Mouse (Mus musculus) midbrain, embryonic 11.5 days (tissue): ENCODE measurements around the gene Ide. TPM values are rescaled to one million over a fixed set of nuclear protein-coding genes. Genes with fewer than 3 reads are reported as not detected.

Source experiments
- ATAC-seq: fragments of 200-750 bp; cut with Nextera tagmentation; 2 replicates; pipeline ENCODE4 v1.8.0; 2017; ENCODE audit warnings: moderate TSS enrichment, moderate library complexity; ENCODE audit not compliant: low FRiP score
- DNase-seq: peaks from one replicate; pipeline ENCODE4 v3.0.0; 2015; ENCODE audit warnings: low spot score; ENCODE audit errors: missing footprints
- H3K27ac ChIP-seq: fragments of 300-500 bp; sonication (generic); 2 replicates; pipeline ENCODE4 v1.5.1; 2014; ENCODE audit warnings: low read depth, low read length
- H3K27me3 ChIP-seq: fragments of 300-500 bp; sonication (generic); 2 replicates; pipeline ENCODE4 v1.6.1; 2014; ENCODE audit warnings: mild to moderate bottlenecking, low read length, moderate library complexity, mixed read lengths; ENCODE audit not compliant: control insufficient read depth, insufficient read depth
- H3K36me3 ChIP-seq: fragments of 300-500 bp; sonication (generic); 2 replicates; pipeline ENCODE4 v1.6.1; 2014; ENCODE audit warnings: mild to moderate bottlenecking, low read length, moderate library complexity, mixed read lengths; ENCODE audit not compliant: control insufficient read depth, insufficient read depth
- H3K4me1 ChIP-seq: fragments of 300-500 bp; sonication (generic); 2 replicates; pipeline ENCODE4 v1.6.1; 2014; ENCODE audit warnings: low read length; ENCODE audit not compliant: control insufficient read depth, insufficient read depth
- H3K4me2 ChIP-seq: fragments of 300-500 bp; sonication (generic); 2 replicates; pipeline ENCODE4 v1.6.1; 2014; ENCODE audit warnings: mild to moderate bottlenecking, moderate library complexity
- H3K4me3 ChIP-seq: fragments of 300-500 bp; sonication (generic); 2 replicates; pipeline ENCODE4 v1.5.1; 2014; ENCODE audit warnings: low read depth, low read length
- H3K9ac ChIP-seq: fragments of 300-500 bp; sonication (generic); 2 replicates; pipeline ENCODE4 v1.6.1; 2014; ENCODE audit warnings: low read length
- H3K9me3 ChIP-seq: fragments of 300-500 bp; sonication (generic); 2 replicates; pipeline ENCODE4 v1.6.1; 2016; ENCODE audit warnings: low read length; ENCODE audit not compliant: control insufficient read depth
- WGBS: fragments of 180-500 bp; shearing (Covaris S2); extraction: QIAGEN DNeasy Blood & Tissue Kit; methylation state at CpG from one replicate; pipeline ENCODE4 v1.1.7; 2014; 5-methylcytosine and 5-hydroxymethylcytosine counted together
- polyA plus RNA-seq: library from polyadenylated mRNA; unstranded; fragments of >200 nt; fragmentation: Nextera tagmentation; extraction: Ambion mirVana; gene quantifications from 2 replicates; pipeline ENCODE4 v1.2.1, GENCODE M21; 2014

The Ide gene
- polyA plus RNA-seq, 1 experiment from 2014 or later, result 59.8 TPM

DNA sequence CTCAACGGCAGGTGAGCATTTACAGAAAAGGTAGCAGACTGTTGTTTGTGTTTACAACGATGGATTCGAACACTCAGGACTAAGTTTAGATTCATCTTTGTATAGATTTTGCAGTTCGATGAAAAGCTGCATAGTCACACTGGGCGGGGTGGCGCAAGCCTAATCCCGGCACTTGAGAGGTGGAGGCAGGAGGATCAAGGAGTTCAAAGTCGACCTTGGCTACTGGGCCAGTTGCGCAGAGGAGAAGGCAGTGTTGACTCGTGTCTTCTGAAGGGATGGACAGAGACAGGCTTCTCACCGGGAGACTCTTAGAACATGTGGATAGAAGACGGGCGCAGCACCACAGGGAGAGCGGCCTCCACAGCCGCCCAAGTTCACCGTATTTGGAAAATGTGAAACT lies 68.5 kb downstream of the Ide start:
- no peak for DNase-seq
- Histone ChIP-seq H3K4me2 (no peak overlapping the region), H3K9me3 (no peaks in the 10 kb centered on the region), H3K4me1 (peaks cover 2% of the 10 kb centered on the region; the same call in 1 of the 2 replicates), H3K27me3 (no peaks in the 10 kb centered on the region), H3K36me3 (no peaks in the 10 kb centered on the region), H3K9ac (no peak overlapping the region), H3K27ac (no peak overlapping the region), H3K4me3 (no peak overlapping the region)
- no peak for ATAC-seq
- WGBS, result 89% methylated on average over 16 of the region's 16 CpGs

DNA sequence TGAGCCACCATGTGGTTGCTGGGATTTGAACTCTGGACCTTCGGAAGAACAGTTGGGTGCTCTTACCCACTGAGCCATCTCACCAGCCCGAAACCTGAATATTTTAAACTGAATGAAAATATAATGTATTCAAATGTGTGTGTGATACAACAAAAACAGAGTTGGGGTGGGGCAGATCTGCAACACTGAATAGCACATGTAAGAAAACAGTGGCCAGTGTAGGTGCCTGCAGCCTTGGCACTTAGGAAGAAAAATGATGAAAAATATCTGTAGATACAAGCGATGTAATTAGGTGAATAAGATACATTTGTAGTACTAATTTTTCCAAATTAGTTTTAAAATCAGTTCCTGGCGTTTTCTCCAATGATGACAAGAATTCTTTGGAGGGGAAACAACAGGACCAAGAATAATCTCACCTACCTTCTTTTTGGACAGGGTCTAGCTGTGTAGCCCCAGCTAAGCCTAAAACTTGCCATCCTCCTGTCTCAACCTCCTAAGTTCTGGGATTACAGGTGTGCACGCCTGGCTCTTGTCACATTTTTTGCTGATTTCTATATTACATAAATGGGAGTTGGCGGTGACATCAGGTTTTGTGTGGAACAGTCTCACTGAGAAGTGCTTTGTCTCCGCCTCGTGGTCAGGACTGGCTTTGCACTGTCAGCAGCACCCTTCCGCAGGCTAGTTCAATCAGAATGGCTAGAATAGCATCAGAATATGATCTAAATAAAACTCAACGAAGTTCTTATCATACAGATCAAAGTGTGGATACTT lies 72.1 kb downstream of the Ide start:
- no peak overlapping the region for H3K4me3 ChIP-seq
- no peak overlapping the region for H3K4me2 ChIP-seq
- H3K4me1 ChIP-seq, result peaks cover 2% of the 10 kb centered on the region; the same call in 1 of the 2 replicates
- H3K9me3 ChIP-seq, result no peaks in the 10 kb centered on the region
- WGBS, result 35% methylated on average over 10 of the region's 10 CpGs
- ATAC-seq, result peak; percentile 73; the same call in 1 of the 2 replicates
- no peaks in the 10 kb centered on the region for H3K36me3 ChIP-seq
- no peak overlapping the region for H3K27ac ChIP-seq
- H3K9ac ChIP-seq, result no peak overlapping the region
- DNase-seq, result peak; percentile 97
- H3K27me3 ChIP-seq, result no peaks in the 10 kb centered on the region

DNA sequence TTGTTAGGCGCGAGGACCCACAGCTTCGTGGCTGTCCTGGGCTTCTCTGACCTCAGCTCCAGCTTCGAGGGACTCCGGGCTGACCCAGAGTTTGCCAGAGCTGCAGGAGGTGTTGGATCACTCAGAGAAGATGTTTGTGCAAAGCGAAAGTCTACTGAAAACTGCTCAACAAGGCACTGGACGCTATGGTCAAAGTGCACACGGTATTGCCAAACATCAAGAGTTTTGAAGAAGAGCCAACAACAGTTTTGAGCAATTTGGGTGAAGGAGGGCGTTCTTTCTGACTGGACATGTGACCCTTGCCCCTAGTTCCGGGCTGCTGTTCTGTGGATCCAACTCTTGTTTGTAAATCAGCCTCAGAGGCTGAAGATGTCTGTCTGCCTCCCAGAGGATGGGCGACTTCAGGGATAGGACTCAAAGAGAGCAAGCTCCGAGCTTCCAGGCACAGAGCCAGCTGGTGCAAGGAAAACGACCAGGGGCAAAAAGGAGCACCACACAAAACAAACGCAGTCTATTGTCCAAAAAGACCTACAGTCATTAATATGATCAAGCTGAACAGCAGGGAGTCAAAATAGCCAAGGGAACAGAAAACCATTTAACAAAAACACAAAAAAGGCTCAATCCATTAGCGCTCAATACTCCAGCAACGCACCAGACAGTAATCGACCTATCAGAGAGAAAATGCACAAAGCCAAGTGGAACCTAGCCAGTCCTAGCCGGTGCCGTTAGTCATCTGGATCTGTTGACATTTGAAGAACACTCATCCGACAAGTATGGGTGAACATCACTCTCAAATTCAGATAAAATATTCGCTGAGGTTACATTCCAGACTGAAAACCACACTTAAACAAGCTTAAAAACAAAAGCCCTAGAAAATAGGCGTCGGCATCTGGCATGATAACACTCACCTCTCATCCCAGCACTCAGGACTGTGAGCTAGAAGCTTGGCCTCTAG lies 73.4 kb downstream of the Ide start:
- no peak for DNase-seq
- Histone ChIP-seq H3K4me3 (no peak overlapping the region), H3K27ac (no peak overlapping the region; the same call in 1 of the 2 replicates), H3K9ac (no peak overlapping the region), H3K27me3 (no peaks in the 10 kb centered on the region), H3K4me2 (no peak overlapping the region), H3K36me3 (no peaks in the 10 kb centered on the region), H3K4me1 (peaks cover 2% of the 10 kb centered on the region; the same call in 1 of the 2 replicates), H3K9me3 (no peaks in the 10 kb centered on the region)
- no peak for ATAC-seq
- WGBS, result 77% methylated on average over 23 of the region's 23 CpGs

DNA sequence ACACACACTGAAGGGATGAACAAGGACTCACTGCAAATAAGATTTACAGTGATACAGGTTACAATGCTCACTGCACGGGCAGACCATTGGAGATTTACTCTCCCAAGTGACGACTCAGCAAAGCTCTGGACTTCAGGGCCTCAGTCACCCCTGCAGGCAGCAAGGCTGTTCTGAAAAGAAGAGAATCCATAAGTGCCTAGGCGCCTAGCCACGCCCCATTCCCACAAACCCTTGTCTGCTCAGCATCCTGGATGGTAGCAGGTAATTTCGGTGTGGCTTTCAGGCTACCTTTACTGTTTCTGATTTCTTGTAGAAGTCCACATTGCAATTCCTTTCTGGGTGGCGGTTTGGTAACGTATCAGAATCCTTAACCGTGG lies 74.1 kb downstream of the Ide start:
- ATAC-seq, result no peak
- Histone ChIP-seq H3K4me3 (no peak overlapping the region), H3K9ac (no peak overlapping the region), H3K27ac (no peak overlapping the region), H3K4me2 (no peak overlapping the region), H3K27me3 (no peaks in the 10 kb centered on the region), H3K4me1 (peaks cover 2% of the 10 kb centered on the region; the same call in 1 of the 2 replicates), H3K36me3 (no peaks in the 10 kb centered on the region), H3K9me3 (no peaks in the 10 kb centered on the region)
- no peak for DNase-seq
- 63% methylated on average over 8 of the region's 8 CpGs for WGBS

DNA sequence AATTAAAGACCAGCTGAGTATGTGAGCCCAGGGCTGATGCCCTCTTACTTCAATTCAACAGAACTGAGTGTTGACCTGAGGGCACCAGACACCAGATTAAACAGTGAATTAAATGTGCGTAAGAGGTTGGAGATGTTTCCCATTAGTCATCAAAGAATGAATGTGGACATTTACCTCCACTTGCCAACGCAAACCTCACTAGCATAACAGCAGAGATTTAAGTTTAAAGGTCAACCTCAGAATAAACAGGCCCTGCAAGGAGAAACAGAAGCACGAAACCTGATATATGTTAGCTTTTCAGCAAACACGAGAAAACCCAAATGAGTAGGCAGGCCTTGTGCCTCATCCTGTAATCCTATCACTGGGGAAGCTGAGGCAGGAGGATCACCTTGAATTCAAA lies 75.3 kb downstream of the Ide start:
- no peak for DNase-seq
- Histone ChIP-seq H3K4me2 (no peak overlapping the region), H3K9me3 (no peaks in the 10 kb centered on the region), H3K9ac (no peak overlapping the region), H3K4me1 (peaks cover 2% of the 10 kb centered on the region; the same call in 1 of the 2 replicates), H3K27ac (no peak overlapping the region), H3K27me3 (no peaks in the 10 kb centered on the region), H3K36me3 (no peaks in the 10 kb centered on the region), H3K4me3 (no peak overlapping the region)
- no peak for ATAC-seq
- WGBS, result 72% methylated on average over 4 of the region's 4 CpGs

DNA sequence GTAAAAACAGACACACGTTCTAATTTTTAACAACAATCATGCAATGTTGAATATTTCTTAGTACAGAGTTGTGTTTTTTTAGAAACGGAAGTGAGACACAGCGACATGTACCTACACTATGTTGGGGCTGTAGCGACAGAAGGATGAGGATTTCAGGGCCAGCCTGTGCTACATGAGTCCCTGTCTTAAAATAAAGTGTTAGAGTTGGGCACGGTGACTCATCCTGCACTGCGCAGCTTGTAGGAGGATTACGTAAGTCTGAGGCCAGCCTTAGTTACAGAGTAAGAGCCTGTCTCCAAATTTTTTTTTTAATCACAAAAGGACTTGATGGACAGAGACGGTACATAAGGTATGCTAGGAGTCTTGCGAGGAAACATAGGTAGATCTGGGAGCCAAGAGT lies 82.3 kb downstream of the Ide start:
- Histone ChIP-seq H3K9me3 (no peaks in the 10 kb centered on the region), H3K27me3 (no peaks in the 10 kb centered on the region), H3K9ac (no peak overlapping the region), H3K4me1 (no peaks in the 10 kb centered on the region), H3K36me3 (no peaks in the 10 kb centered on the region), H3K4me3 (no peak overlapping the region), H3K4me2 (no peak overlapping the region), H3K27ac (no peak overlapping the region)
- ATAC-seq (no peak), DNase-seq (no peak)
- 92% methylated on average over 9 of the region's 9 CpGs for WGBS

DNA sequence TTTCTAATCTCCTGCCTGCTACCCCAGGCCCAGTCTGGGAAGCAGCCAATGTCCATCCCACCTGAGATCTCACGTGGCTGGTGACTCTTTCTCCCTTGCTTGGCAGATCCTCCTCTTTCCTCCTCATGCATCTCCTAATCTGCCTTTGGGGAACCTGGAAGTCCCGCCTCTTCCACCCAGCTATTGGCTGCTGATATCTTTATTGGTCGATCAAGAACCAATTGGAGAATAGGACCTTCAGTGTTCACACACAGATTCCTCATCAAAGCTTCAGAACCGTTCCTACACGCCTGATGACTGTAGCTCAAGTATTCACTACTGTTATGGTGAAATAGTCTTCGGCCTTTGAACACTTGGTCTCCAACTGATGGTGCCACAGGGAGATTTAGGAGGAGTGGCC lies 85.5 kb downstream of the Ide start:
- DNase-seq, result no peak
- Histone ChIP-seq H3K4me3 (no peak overlapping the region), H3K27me3 (no peaks in the 10 kb centered on the region), H3K4me2 (no peak overlapping the region), H3K27ac (no peak overlapping the region), H3K9me3 (no peaks in the 10 kb centered on the region), H3K9ac (no peak overlapping the region), H3K36me3 (no peaks in the 10 kb centered on the region), H3K4me1 (no peaks in the 10 kb centered on the region)
- ATAC-seq, result no peak
- 70% methylated on average over 6 of the region's 6 CpGs for WGBS

DNA sequence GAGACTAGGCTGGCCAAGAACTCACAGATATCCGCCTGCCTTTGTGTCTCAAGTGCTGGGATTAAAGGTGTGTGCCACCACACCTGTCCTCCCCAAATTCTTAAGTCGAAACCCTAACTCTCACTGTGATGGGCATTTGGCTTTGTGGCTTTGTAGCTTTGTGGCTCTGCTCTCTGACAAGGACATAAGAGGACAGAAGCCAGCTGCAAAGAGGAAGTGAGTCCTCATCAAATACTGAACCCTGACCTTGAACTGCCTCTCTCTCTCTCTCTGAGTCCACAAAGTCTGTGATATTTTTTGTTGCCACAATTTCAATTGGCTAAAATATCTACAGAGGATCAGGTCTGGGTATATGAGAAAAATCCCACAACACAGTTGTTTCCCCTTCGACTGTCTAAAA lies 89.5 kb downstream of the Ide start:
- no peak for ATAC-seq
- WGBS, result 84% methylated on average over 3 of the region's 3 CpGs

DNA sequence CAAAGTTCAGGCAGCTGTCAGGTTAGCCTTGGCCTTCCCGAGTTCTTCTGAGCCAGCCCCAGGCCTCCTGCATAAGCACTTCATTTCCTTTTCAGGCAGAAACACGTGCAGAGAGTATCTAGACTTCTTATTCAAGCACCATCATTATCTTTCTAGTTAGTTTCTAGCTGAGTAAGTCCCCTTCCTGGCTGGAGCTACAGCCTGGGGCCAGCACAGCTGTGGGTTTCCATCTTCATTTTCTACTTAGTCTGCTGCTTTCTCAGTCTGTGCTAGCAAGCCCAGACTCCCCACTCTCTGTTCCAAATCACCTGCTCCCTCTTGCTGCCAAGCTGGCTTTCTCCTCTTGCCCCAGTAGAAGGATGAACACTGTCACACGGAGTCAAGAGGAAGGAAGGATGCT lies 90.8 kb downstream of the Ide start:
- 63% methylated on average over 3 of the region's 3 CpGs for WGBS
- no peak for DNase-seq

More for the DNA sequence above, 89.5 kb downstream of the Ide start:
- no peaks in the 10 kb centered on the region for H3K4me1 ChIP-seq
- H3K4me2 ChIP-seq, result no peak overlapping the region
- no peak overlapping the region for H3K27ac ChIP-seq
- no peak overlapping the region for H3K4me3 ChIP-seq
- H3K36me3 ChIP-seq, result no peaks in the 10 kb centered on the region
- DNase-seq, result no peak
- H3K9ac ChIP-seq, result no peak overlapping the region
- H3K9me3 ChIP-seq, result no peaks in the 10 kb centered on the region
- no peaks in the 10 kb centered on the region for H3K27me3 ChIP-seq

More for the DNA sequence above, 90.8 kb downstream of the Ide start:
- no peak for ATAC-seq
- Histone ChIP-seq H3K9me3 (no peaks in the 10 kb centered on the region), H3K36me3 (no peaks in the 10 kb centered on the region), H3K27ac (no peak overlapping the region), H3K4me1 (no peaks in the 10 kb centered on the region), H3K4me3 (no peak overlapping the region), H3K9ac (no peak overlapping the region), H3K27me3 (no peaks in the 10 kb centered on the region), H3K4me2 (no peak overlapping the region)
